Mouse (Mus musculus): Measurements from ENCODE around the gene Tmem189.

GRCm38 (mm10) chr2:167723589-167724206 lies 34.1 kb upstream of the Tmem189 start:
- no peak for TF ChIP-seq CTCF (IDR thresholded peaks at IDR 0.05; ENCODE audit: low read depth)
- no peak for TF ChIP-seq EP300 (IDR thresholded peaks at IDR 0.05; ENCODE audit: low read depth)

Data from heart, postnatal 0 days (tissue).